Mouse (Mus musculus): Measurements from ENCODE around the gene Npb. TPM values are rescaled to one million over a fixed set of nuclear protein-coding genes. Genes with fewer than 3 reads are reported as not detected.

Npb gene
- total RNA-seq, 4 experiments from 2014 or later, result 1.3 to 2.7 (median 1.5) TPM; not detected in 1

DNA sequence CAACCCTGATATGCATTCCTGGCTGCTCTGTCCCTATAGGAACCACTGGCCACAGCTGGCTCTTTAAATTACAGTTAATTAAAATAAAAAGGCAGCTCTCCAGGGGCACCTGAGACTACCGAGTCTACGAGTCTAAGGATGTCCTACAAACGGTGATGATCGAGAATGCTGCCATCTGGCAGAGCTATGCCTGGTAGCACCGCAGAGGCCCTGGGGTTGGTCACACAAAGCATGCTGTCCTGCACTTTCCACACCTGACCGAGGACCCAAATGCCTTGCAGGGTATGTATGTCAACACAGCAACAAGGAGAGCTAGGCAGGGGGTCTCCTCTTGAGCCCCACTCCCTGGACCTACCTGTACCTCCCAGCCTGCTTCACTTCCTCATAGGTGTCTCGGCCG lies 5.7 kb downstream of the Npb start:
- DNase-seq (ENCODE audit: low spot score in 2 of 2), result no peak

DNA sequence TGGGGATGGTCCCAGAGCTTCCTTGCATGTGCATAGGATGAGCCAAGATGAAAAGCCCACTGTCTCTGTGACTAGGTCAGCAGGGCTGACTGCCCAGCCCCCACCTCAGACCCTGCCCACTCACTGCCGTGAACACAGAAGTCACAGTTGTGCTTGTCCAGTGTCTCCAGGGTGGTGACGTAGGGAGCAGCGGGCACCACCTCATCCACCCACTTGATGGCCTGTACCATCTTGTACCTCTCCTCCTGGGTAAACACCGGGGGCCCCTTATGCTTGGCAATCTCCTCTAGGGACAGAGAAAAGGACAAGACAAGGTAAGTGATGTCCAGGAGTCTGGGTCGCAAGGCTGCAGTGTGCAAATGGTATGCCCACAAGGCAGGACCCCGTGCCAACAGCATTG lies 6.9 kb downstream of the Npb start:
- DNase-seq (ENCODE audit: low spot score in 2 of 2), result no peak

- no peak for DNase-seq (ENCODE audit: low spot score in 2 of 2)
Measured at GRCm38 (mm10) chr11:120615606-120616203, 7.4 kb downstream of the Npb start.

GRCm38 (mm10) chr11:120616617-120617294 lies 8.5 kb downstream of the Npb start:
- DNase-seq (ENCODE audit: low spot score in 2 of 2), result no peak

DNA sequence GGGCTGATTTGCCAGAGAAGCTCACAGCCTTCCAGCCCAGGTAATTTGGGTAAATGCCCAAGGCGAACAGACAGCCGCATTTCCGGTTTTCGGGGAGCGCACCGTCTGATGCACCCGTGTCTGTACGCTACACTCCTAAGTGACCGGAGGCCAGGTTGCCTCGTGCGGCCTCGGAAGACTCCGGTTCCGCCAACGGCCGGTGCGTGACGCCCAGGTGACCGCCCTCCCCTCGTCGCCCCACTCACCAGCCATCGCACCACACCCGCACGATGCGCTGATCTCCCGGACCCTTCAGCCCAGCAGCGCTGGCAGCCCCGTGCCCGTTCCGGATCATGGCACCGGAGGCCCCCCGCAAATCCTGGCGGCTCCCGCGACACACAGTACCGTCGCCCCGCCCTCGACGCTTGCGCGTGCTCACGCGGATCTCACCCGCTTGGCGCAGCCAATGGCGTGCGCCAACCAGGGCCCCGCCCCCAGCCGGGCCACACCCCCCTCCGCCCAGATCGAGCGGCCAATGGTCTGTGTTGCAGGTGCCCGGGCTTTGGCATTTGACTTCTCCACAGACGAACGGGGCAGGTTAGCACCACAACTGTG lies 9.3 kb downstream of the Npb start, which contains the start of gene Pcyt2:
Gene Pcyt2, minus strand, starts transcription at position 418 of the 594 bp plus-strand sequence.
- DNase-seq (ENCODE audit: low spot score in 2 of 2), result peak; percentile 83 to 86

DNA sequence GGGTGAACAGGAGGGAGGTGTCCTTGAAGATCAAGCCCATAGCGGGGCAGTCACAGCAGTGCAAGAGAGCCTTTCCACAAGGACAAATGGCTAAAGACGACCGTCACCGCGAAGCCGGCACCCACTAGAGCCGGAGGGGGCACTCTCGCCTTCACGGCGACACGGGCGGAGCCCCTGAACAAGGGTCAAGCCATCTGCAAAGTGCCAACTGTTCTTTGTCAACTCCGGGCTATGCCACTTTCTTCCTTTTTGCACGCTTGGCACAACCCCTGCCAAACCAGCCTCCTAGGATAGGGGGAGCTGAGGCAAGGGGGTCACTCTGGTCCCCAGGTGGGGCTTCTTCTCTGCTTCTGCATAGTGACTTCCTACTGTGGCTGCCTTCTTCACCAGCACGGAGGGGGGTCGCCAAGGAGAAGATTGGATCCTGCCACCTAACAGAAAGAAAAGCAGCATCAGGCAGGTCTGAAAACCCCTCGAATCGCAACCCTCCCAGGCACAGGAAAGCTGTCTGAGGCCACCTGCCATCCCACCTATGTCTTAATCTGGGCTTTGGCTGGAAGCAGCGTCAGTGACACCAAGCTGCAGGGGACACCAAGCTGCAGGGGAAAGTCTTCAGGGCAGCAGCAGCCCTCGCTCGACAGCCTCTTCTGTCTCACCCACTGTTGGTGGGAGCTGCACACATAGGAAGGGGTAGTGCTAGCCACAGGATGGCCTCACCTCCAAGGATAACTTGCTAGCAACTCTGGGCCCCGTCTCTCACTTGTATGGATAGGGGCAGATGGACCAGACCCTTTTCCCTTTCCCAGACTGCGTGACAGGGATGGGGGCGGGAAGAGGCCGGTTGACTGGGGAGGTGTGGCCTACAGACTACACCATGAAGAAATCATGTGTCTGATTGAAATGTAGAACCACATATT lies 10.6 kb downstream of the Npb start:
- no peak for DNase-seq (ENCODE audit: low spot score in 2 of 2)

- no peak for DNase-seq (ENCODE audit: low spot score in 2 of 2)
Measured at GRCm38 (mm10) chr11:120620195-120620594, 11.9 kb downstream of the Npb start.

DNA sequence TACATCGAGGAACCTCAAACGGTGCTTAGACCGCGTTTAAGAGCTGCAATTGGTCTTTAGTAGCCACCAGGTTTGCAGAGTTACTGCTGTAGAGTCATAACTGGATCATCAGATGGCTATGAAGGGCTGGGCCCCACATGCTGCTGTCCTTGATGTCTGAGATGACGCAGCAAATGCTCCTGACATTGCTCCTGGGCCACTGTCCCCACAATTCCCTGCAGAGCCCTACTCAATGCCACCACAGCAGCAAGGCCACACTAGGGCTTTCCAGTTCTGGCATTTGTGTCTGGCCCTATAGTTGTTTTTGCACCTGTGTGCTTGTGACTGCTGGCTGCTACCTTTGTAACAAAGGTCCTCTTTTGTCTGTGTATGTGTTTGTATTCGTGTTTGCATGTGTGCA lies 14.5 kb downstream of the Npb start:
- no peak for DNase-seq (ENCODE audit: low spot score in 2 of 2)

GRCm38 (mm10) chr11:120623961-120624679 lies 15.8 kb downstream of the Npb start:
- peak in 1 of 2 experiments; percentile 62 for DNase-seq (ENCODE audit: low spot score in 2 of 2)

DNA sequence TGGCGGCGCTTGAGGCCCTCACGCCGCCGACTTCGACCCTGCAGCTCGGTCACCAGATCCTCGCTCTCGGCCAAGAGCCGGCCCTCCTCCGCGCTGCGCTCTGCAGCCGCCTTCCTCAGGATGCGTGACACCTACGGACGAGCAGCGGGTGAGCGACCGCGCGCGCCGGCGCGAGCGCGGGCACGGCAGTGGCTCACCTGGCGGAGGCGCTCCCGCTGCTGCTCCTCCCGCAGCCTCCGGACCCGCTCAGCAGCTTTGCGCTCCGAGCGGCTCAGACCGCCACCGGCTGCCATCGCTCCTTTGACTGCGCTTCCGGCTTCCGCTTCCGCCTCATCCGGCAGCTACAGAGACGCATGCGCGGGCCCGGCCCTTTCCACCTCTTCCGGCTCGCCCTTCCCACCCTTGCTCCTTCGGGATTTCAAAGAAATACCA lies 16.4 kb downstream of the Npb start:
- DNase-seq (ENCODE audit: low spot score in 2 of 2), result peak; percentile 69 to 84

DNA sequence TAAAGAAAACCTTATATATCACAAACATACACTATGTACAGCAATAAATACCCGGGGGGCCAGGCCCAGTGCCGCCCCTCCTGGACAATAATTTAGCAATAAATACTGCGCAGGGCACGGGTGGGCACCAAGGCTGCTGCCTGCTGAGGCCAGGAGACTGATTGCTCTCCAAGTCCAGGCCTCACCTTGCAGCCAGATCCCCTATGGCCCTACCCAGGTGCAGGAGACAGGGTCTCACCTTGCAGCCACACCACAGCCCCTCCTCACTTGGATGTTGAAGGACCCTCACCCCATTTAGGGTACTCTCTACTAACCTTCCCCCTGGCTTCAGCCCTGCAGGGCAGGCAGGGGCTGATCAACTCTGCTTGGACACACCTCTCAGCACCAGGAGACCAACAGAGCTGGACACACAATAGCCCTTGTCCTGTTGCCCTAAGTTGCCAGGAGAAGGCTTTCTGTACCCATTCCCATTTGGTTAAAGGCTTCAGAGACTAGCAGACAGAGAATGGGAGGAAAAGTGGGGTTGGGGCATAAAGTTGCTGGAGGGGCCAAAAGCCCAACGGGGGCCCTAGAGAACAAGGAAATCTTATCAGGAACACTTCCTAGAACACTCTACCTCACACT lies 17.0 kb downstream of the Npb start, which contains the start of gene Sirt7:
Gene Sirt7, minus strand, starts transcription at position 89 of the 624 bp plus-strand sequence.
- DNase-seq (ENCODE audit: low spot score in 2 of 2), result no peak

- no peak for DNase-seq (ENCODE audit: low spot score in 2 of 2)
Measured at GRCm38 (mm10) chr11:120626785-120627467, 18.6 kb downstream of the Npb start.

DNA sequence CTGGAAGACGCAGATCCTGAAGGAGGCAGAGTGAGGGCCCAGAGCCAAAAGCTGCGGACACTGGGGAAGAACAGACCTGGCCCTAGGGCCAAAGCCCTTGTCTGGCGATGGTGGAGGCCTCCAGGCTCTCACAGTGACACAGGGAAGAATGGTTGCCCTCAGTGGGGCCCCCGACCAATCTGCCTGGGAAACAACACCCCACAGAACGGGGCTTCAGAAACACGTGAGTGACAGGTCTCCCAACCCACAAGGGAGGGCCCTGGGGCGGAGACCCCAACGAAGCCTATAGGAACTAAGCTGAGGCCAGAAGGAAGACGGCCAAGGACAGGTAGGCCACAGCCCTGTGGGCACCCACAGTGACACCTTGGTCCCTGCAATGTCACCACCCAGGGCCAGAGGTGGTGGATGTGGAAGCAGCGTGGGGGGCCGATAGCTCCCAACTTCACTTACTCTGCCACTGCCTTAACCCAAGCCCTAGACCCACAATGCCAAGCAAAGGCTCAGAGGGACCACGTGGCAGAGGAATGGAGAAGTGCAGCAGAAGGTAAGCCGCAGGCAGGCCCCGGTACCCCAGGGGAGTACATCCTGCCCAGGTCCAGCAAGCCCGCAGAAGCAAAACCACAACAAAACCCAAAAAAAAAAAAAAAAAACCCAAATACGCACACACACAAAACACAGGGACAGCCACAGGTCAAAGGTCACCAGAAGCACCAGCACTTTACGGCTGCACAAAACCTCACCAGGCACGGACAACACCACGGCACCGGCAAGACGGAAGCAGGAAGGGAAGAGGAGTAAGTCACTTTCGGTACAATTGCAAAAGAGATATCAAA lies 19.4 kb downstream of the Npb start:
- DNase-seq (ENCODE audit: low spot score in 2 of 2), result no peak

GRCm38 (mm10) chr11:120628601-120629340 lies 20.5 kb downstream of the Npb start:
- DNase-seq (ENCODE audit: low spot score in 2 of 2), result no peak

DNA sequence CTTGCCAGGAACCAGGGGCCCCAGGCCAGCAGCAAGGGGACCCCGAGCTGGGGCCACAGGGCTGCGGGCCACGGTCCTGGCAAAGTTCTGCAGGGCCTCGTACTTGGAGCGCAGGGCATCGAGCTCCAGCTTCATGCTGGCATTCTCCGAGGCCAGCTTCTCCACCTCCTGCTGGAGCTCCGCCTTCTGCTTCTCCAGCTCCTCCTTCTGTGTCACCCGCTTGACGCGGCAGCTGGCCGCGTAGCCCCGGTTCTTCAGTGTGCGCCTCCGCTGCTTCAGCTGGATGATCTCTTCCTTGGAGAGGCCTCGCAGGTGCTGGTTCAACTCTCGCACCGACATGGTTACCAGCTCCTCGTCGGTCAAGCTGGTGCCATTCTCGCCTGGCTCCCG lies 21.1 kb downstream of the Npb start:
- no peak for DNase-seq (ENCODE audit: low spot score in 2 of 2)

DNA sequence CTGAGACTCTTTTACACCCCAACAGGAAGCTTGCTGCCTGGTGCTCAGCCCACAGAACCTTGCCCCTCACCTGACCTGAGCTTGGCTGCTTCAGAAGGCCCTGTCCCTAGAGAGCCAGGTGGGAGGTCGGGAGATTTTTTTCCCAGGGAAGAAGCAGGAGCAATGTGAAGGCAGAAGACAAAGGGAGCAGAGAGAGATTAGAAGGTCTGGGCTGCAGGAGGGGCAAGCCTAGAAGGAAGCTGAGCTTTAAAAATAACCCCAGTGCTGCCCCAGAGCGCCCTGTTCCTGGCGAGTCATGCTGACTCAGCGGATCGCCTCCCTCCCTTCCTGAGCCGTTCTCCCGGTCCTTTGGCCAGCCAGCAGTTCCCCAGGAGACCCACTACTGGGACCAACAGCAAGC lies 21.6 kb downstream of the Npb start:
- no peak for DNase-seq (ENCODE audit: low spot score in 2 of 2)

DNA sequence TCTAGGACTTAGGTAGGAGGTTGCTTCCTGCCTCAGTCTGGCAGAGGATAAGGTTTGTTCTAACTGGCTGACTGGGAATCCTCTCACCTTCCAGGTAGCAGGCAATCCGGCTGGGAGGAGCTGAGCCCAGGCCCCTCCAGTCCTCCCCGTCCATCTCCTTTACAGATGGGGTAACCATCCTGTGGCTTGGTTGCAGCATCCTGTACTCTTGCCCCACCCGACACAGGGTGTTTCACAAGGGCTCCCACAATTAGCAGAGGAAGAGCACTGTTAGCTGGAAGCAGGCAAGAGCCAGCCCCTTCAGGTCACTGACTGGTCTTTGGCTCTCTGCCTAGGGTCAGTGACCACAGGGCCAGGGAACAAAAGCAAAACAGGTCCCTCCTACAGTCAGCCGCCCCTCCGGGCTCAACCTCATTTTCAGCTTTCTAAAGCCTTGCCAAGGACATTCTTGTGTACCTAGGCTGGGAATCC lies 22.2 kb downstream of the Npb start:
- DNase-seq (ENCODE audit: low spot score in 2 of 2), result no peak
